Mouse (Mus musculus) natural killer cell, adult 2 months (primary cell): Measurements from ENCODE around the gene Frmd5.

Experiments
- DNase-seq, 2 experiments: peaks; one replicate each; pipeline ENCODE4 v3.0.0; 2022; ENCODE audit warnings: low spot score in 2 of 2

Gene Frmd5

DNA sequence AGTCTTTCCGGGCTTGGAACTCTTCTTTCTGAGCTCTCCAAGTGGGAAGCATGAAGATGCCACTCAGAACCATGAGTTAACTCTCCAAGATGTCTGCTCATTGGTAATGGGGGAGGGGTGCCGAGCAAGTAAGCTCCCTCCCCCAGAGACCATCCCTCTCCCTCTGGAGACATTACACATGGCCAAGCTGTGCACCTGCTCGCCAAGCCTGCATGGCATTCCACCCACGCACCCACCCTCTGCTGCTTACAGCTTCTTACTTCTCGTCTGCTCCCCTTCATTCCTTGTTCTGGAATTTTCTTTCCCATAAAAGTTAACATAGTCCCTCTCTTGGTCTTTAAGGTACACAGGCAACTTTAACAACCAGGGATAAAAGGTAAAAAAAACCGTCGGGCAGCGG lies 123.3 kb downstream of the Frmd5 start:
- DNase-seq: no peak

DNA sequence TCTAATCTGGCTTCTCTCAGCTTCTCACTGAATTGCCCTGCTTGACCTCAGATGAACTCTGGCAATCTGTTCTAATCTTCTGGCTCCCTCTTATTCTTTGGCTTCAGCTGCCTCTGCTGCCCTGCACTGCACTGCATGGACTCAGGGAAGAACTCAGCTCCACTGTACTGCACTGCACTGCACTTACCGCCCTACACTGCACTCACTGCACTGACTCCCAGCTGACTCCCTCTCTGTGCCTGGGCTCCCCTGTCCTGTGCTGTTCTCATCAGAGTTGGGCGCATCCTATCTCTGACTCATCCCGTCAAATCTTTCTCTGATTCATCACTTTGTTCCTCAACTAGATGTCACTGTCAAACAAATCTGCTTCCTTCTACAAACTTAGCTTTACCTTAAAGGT lies 124.5 kb downstream of the Frmd5 start:
- DNase-seq: no peak

DNA sequence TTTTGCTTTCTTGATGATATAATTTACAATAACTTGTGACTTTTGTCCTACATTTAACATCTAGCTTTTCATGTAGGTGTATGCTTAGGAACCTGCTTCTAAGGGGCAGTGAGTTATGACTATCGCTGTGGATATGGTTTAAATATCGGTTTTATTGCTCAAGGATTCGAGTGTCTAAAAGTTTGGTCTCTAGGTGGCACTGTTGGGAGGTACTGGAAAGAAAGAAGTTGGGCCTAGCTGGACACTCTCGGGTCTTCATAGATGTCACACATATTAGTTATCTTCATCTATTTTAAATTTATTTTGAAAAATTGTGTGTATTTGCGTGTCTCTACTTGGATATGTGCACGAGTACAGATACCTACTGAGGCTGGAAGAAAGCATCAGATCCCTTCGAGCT lies 127.2 kb downstream of the Frmd5 start:
- no peak for DNase-seq

DNA sequence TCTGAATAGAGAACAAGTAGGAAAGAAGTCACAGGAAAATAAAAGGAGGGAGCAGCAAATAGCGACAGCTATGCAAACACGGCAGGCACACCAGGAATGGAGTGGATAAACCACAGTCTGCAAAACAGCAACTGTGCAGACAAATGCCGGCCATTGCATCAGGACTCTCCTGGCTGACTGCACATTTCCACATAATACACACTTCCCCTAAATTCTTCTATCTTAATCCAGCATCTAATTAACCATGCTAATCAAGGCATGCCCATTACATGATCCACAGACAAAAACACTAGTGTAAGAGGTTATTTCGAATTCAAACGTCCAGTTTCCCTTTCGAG lies 129.3 kb downstream of the Frmd5 start:
- DNase-seq: no peak

DNA sequence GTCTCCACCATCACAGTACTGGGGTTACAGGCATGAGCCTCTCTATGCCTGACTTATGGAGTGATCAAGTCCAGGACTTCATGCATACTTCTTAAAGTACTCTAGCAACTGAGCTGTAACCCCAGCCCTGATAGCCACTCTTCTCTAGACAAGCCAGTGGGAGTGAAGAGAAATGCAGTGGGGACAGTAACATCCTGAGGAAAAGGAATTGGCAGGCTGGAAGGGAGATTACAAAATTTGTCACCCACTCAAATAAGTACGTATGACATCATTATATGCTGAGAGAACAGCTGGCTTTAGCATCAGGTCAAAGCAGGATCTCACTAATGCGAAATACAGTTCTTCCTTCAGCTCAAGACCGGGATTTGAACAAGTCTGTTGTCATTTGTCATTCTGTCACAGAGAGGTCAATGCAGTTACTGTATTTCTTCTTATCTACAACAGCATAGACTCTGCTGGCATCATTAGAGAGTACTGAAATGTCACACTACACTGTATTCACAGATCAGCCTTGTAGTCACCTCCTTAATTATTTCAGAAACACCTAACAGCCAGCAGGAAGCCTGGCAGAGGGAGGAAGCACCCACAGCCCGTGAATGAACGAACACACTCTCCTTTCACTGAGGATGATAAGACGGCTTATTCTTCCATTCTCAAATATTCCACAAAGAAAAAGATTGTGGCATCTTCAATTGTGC lies 129.8 kb downstream of the Frmd5 start:
- no peak for DNase-seq

DNA sequence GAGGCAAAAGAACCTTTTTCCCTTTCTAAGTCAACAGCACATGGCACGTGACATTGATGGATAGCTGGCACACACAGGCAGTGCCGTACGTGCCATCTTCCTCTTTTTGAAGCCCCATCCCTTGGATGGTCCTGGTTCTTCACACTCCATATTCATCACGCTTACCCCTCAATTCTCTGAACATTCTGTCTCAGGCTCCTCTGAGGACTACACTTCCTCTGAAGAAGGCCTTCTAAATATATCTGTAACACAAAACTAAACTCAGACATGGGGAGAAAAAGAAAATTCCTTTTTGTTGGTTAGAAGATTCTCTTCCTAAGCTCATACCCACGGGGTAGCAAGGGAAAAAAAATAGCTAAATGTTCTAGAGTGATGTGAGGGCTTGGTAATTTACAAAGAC lies 131.0 kb downstream of the Frmd5 start:
- DNase-seq: no peak

DNA sequence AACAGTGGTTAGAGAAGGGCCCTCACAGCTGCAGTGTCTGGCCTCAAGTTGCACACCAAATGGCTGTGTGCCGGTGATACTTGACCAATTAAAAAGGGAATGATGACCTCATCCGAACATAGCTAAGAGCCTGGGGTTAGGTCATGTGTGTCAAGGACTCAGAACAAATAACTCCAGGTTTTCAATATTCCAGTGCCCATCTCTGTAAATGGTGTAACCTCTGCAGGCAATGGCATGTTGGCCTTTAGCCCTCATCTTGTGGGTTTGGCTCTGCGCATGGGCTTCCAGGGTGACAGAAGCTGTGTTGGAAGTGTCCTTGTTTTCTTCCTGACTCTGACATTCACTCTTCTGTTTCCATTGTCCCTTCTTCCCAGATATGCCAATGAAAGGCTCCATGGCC lies 131.8 kb downstream of the Frmd5 start:
- no peak for DNase-seq

DNA sequence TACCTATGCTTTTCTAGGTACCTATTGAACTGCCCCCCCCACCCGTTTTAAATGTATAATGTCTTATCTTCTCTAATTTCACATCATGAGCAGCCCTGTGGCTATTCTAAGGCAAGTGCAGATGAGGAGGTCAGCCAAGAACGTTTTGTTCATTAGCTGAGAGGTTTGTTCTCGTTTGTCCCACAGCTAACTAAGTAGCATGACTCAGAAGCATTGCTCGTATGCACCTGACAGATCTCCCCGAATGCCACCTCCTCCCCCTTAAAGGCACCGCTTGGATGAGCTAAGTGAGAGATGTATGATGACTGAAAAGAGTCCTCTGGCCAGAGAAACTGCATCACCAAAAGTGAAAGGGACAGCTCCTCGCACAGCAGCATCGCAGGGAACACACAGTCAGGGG lies 132.7 kb downstream of the Frmd5 start:
- DNase-seq: no peak

DNA sequence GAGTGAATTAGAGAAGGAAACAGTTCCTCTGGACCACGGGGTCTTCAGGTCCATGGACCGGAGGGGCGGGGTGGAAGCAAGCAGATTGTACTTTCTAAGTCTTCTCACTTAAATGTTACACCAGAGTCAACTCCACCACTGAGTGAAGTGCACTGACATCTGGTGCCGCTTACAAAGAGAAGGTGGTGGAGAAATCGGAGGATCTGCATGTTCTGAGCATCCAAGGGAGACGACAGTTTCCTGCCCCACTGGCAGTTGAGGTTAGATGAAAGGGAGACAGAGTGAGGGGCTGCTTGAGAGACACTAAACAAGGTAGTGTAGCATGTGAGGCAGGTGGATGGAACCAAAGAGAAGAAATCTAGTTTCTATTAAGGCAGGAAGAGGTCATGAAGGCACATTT lies 137.0 kb downstream of the Frmd5 start:
- no peak for DNase-seq

DNA sequence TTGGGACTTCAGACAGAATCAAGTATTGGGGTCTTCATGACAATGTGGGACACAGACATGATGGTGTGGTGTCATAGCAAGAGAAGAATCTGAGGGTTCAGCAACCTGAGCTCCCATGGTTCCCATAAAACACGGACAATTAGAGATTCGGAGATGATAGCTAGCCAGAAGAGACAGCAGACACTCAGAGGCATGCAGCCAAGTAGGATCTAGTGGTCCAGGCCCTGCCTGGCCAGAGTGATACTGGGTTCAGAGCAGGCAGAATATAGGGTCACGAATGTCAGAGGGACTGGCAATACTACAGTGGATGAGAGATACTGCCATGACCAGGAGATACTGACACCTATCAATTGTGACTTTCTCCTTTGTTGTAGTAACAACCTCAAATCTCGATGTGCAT lies 138.6 kb downstream of the Frmd5 start:
- no peak for DNase-seq

DNA sequence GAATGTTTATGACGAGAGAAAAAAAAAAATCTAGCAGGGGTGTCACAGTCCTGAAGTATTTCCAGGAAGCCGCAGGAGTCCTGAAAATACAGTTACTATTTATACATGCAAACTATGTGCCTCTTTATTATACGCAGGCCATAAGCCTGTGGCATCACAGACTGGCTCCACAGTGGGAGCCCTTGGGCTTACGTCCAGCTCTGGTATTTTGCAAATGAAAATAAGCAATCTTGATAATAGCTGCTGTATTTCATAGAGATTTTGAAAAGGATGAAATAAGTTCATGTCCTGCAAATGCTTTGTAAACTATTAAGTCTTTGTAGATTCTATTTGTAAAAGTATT lies 145.8 kb downstream of the Frmd5 start:
- DNase-seq: no peak

DNA sequence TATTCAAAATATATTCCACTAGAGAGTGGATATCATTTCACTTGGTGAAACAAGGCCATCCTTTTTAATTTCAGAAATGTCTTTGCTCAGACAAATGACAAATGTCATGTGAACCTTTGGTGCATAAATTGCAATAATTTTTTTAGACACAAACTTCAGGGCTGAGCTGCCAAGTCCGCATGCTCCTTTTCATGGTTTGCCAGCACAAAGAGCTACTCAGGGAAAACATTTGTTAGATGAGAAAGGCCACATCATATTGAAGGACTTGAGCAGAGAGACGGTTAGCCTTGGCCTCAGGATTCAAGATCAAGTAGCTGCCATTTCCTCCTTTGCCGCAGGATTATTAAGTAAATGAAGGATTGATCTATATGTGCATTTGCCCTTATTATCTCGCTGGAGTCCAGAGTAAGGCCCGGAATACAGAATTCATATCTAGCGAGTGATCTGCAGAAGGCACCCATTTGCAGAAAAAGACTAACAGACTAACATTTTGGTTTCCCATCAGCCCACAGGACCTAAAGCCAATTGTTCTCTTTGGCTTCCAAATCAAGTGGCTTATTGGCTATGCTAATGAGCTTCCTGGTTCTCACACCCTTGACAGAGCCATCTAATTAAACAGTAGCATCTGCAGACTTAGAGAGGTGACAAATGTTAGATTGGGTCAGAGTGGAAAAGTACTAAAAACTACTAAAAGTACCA lies 146.3 kb downstream of the Frmd5 start:
- no peak for DNase-seq

DNA sequence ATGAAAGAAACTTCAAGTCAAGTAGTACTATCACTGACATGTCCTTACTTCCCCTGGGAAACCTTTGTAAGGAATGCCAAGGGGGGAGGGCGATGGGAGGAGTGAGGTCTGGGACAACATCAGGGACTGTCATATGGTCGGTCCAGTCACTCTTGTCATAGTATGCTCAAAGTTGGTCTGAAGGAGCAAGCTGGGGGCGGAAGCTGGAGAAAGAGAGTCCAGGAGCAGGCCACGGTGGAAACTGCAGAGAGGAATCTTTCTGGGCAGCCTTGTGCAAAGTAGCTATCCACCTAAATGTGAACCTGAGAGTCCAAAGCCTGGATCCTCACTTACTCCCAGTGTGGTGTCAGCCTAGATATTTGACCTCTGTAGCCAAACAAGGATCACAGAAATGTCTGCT lies 147.5 kb downstream of the Frmd5 start:
- no peak for DNase-seq

DNA sequence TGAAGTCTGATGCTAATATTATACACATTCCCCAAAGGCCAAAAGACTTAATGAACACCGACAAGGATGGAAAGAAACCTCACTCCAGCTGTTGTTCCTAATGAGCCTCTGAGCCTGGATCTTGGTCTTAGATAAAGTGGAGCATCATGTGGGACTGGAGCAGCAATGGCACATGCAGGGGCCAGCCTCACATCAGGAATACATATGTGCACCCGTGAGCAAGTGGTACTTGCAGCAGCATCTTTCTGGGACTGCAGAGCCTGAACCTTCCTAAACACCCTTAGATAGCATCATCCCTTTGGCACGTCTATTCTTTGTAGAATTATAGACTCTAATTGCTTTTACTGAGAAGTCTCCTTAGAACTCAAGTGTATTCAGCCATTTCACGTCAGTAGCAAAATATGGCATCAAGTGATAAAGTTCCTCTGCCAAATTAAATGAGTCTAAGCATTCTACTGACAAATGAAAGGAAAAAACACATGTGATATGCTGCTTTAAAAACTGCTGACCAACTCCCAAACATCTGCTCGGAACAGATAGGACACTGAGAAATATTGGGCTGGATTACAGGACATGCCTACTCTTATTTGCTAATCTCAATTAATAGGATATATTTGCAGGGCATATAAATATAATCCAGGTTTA lies 148.6 kb downstream of the Frmd5 start:
- no peak for DNase-seq

DNA sequence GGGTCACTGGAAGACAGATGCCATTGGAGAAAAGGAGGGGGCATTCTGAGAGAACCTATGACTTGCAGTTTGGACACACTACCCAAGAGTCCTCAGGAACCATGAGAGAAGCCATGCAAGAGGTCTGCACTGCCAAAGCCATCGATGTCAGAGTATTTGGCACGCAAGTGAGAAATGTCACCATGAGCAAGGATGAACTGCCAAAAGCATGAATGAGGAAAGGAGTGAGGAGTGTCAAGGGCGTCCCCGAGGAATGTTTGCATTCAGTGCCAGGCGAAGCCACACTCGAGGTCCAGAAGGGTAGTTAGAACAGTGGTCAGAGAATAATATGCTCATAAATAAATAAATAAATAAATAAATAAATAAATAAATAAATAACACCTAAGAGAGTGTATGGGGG lies 150.9 kb downstream of the Frmd5 start:
- no peak for DNase-seq

DNA sequence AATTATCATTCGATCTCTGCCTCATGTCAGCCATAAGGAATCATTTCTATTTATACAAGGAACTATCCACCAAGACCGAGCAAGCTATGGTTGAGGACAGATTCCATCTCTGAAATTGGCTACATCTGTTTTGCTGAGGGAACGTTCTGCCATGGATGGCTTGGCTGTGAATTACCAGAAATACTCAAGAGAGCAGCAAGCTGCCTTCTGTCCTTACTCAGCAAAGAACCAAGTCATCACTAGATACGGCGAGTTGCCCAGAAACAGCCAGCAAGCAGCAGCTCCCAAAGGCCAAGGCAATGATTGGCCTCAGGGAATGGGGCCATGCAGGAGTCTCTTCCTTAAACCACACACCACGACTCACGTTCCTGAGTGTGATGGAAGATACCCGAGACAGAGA lies 151.8 kb downstream of the Frmd5 start:
- DNase-seq: no peak

DNA sequence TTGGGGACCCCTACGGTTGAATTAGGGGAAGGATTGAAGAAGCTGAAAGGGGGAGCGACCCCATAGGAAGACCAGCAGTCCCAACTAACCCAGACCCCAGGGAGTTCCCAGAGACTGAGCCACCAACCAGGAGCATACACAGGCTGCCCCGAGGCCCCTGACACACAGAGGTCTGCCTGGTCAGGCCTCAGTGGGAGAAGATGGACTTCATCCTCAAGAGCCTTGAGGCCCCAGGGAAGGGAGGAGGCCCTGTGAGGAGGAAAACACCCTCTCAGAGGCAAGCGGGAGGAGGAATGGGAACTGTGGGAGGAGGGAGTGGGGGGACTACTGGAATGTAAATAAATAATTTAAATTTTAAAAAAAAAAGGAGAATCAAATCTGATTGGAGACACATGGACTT lies 160.4 kb downstream of the Frmd5 start:
- DNase-seq: no peak

DNA sequence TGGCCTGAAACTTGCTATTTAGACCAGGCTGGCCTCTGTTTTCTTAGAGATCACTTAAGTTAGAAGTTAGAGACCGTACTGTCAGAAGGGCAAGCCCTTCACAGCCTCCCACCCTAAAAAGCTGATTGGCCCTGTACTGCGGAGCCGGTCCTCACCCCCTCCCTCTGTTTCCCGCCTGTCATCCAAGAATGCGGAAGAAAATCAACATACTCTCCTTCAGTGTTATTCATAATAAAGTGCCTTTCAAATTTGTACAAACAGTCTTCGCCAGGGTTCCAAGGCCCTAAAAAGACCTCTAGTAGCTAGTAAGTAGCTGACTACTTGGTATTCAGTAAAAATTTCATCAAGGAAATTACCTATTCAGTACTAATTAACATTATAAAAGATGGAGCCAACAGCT lies 164.0 kb downstream of the Frmd5 start:
- DNase-seq: no peak

DNA sequence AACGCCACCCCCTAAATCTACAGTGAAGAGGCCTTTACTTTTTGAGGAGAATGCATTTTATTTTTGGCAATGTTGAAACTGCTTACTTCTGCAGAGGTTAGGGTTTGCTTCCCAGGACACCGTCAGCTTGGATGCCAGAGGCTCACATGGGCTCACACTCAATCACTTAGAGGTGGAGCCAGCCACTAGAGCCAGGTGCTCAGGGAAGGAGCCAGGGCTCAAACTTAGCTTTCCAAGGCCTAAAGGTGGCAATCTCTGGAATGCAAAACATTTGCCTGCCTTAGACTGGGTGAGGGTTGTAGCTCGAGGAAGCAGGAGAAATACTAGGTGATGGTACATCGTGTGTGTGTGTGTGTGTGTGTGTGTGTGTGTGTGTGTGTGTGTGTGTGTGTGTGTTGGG lies 174.8 kb downstream of the Frmd5 start:
- DNase-seq: no peak

DNA sequence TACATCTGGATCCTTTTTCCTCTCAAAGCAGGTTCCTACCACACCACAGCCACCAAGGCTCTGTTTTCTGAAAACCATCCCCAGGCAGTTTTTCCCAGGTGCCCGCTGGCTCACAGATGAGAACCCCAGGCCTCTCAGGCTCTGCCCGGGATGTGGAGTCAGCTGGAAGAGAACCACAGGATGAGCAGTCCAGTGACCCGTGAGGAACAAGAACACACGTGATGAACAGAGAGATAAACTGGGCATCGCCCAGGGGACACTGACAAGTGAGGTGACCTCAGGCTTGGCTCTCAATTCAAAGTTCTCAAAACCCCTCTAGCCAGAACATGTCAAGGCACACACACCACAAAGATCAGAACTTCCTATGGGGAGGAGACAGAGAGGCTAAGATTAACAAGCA lies 176.6 kb downstream of the Frmd5 start:
- DNase-seq: no peak

DNA sequence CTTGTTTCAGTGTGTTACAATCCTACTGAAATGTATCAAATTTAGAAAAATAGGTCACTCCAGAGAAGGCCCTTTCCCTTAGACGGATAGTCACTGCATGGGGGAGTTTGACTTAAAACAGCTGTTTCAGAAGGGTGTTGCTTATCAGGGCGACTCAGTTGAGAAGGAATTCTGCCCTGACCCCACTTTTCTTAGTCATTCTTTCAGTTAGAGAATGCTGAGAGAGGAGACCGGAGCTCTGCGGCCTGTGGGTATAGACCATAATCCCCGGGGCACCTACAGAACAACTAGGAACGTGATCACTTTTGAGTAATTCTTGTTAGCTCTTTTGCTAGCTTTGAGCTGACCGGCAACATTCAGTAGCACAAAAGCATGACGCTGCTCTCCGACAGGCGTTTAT lies 178.6 kb downstream of the Frmd5 start:
- DNase-seq: no peak

DNA sequence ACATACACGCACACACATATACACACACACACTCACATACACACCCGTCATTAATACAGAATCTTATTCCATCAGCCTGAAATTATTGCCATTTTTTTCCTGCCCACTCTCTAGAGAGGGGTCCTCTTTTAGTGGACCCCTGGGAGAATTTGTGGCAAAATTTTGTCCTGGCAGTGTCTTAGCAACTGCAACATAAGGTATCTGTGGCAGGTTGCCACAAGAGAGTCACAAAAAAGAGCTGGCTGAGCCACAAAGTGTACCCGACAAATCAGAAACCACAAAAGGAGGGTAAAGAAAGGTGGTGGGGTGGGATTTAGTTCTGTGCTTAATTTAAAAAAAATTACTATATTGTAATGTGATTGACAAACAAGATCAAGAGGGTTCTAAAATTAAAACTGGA lies 181.0 kb downstream of the Frmd5 start:
- DNase-seq: no peak

DNA sequence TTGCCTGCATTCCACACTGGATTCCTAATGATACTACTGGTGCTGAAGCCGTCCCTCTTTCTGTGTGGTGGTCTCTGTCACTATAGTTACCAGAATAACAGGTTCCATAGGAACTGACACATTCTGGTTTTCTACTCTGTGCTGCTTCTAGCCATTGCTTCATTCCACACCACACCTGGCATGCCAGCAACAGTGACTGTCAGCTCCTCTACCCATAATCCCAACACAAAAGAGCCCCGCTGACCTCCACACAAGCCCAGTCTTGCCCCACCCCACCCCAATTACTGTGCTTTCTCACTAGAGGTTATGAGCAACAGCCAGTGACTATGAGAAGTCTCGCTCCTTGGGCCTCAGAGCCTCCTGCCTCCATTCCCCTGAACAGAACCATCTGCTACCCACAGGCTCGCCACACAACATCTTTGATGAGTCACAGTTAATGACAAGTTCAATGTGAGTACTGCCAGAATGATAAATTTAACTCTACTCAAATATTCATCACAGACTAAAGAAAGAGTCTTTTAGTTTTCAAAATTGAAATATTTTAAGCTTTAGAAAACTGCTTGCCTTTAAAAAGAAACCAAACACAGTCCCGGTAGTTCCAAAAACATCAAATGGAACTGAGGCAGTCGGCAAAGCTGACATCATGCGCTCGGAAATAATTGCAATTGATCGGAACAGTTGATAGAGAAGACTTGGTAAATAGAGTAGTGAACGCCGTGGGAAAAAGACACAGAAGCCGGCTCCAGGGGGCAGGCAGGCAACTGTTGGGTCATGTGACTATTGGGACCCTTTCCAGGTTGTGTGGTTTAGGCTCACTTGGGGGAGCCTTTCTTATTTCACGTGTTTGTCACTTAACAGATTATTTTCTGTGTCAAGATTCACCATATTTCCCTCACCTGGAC lies 185.4 kb downstream of the Frmd5 start:
- DNase-seq: no peak
